Mouse (Mus musculus): ENCODE data around the gene Sowahd. TPM values are rescaled to one million over a fixed set of nuclear protein-coding genes. Genes with fewer than 3 reads are reported as not detected.

Sowahd gene
- total RNA-seq, 4 experiments from 2014 or later = not detected

DNA sequence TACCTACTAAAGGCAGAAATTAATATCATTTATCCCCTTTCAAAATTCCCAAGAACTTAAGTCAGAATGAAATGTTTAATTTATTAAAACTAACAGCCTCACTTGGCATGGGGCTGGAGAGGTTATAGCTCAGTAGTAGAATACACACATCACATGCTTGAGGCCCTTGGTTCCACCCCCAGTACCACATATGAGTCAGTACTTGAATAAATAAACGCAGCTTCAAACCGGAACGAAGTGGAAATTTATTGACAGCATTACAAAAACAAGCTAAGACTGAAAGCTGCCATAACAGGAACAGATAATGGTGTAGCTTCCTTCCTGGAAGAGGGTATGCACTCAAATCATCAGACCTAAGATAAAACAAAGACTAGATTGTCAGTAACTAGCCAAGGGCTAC, 42.8 kb downstream of the Sowahd start:
- DNase-seq (ENCODE audit: low spot score in 2 of 2) = no peak

GRCm38 (mm10) chrX:37095106-37095768, 46.6 kb downstream of the Sowahd start:
- no peak for DNase-seq (ENCODE audit: low spot score in 2 of 2)

GRCm38 (mm10) chrX:37098681-37099080, 50.0 kb downstream of the Sowahd start:
- no peak for DNase-seq (ENCODE audit: low spot score in 2 of 2)

Other genes with a start within 250 kb of the Sowahd start
- gene Ube2a, start 174.9 kb upstream of the Sowahd start, total RNA-seq (2022) = 10 to 100 TPM; 36.5 to 46.1 (median 38.1) TPM
- 10 to 100 TPM in 3 of 4 experiments, 1 to 10 TPM in 1; 9.5 to 14.2 (median 10.5) TPM for gene C330007P06Rik, start 174.7 kb upstream of the Sowahd start, total RNA-seq (2022)
- 1 to 10 TPM; 2.3 to 3.6 (median 2.5) TPM for gene Nkrf, start 145.9 kb upstream of the Sowahd start, total RNA-seq (2022)
- 1 to 10 TPM in 2 of 4 experiments, under 1 TPM in 2; 0.53 to 2.0 (median 0.86) TPM for gene Sept6, start 57.1 kb upstream of the Sowahd start, total RNA-seq (2022)
- 100 to 1,000 TPM; 261 to 342 (median 276) TPM for gene Rpl39, start 36.6 kb downstream of the Sowahd start, total RNA-seq (2022)
- gene Upf3b, start 61.5 kb downstream of the Sowahd start, total RNA-seq (2022) = 10 to 100 TPM in 1 of 4 experiments, 1 to 10 TPM in 3; 7.2 to 10.5 (median 9.2) TPM
- 1 to 10 TPM; 7.1 to 8.8 (median 7.8) TPM for gene Nkap, start 78.0 kb downstream of the Sowahd start, total RNA-seq (2022)
- not detected for gene Akap14, start 120.0 kb downstream of the Sowahd start, total RNA-seq (2022)
- 100 to 1,000 TPM; 301 to 394 (median 354) TPM for gene Ndufa1, start 142.3 kb downstream of the Sowahd start, total RNA-seq (2022)
- 1 to 10 TPM; 2.6 to 4.4 (median 2.9) TPM for gene Rnf113a1, start 142.4 kb downstream of the Sowahd start, total RNA-seq (2022)
- not detected for gene Gm9, start 162.2 kb downstream of the Sowahd start, total RNA-seq (2022)
- gene Rhox1, start 173.4 kb downstream of the Sowahd start, total RNA-seq (2022) = not detected
- not detected for gene Rhox2a, start 196.1 kb downstream of the Sowahd start, total RNA-seq (2022)
- not detected for gene Rhox3a, start 201.1 kb downstream of the Sowahd start, total RNA-seq (2022)
- gene Rhox4a, start 216.5 kb downstream of the Sowahd start, total RNA-seq (2022) = not detected

Data from gastrocnemius, adult 8-10 months (tissue).